Mouse (Mus musculus): ENCODE data around the gene Kctd21. TPM values are rescaled to one million over a fixed set of nuclear protein-coding genes. Genes with fewer than 3 reads are reported as not detected.

Gene Kctd21
- 6.2 TPM for polyA plus RNA-seq (2014; fragmentation: Illumina TruSeq; extraction: RNeasy Lipid Tissue Mini Kit (QIAGEN cat#74804); ENCODE audit: insufficient read depth, low read depth, low replicate concordance)

DNA sequence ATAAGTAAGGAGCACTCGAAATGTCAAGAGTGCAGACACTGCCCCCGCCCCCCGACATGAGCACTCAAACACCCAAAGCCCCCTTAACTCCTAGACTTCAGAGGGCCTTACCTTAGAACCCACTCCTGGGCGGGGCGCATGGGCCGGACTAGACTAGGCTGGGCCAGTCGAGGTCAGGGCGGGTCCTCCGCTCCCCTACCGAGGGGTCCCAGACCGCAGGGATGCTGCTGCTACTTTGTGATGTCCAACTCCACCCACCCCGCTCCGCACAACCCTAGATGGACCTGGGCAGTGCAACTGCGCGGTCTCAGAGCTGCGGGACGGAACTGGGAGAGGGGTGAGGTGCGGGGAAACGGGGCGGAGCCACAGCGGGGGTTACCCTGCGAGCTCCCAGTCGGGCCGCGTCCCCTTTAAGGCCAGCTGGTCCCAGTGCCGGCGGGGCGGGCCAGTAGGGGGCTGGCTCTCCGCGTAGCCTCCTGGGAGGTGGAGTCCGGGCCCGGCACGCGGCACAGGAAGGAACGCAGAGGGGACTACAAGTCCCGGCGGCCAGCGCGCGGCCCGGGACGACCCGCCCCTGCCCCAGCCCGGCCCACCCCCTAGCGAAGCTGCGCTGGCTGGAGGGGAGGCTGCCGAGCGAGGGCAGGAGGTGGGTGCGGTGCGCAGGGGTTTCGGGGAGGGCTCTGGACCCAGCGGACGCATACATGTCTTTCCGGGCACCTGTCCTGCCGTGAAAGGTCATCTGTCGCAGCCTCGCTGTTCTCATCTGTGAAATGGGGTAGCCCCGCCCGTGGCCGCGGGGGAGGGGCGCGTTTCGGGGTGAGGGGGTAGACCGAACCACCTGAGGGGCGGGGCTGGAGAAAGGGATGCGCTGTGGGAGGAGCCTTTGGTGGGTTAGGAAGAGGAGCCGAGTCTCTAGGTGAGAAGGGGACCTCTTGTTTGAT, at the start of gene Kctd21, which contains the start of gene Usp35:
Gene Kctd21, plus strand, starts transcription at position 602 of the 941 bp plus-strand sequence.
Gene Usp35, minus strand, starts transcription at position 295 of the 941 bp plus-strand sequence.

Other genes starting within 250 kb of the Kctd21 start
- 2.3 TPM for gene Usp35, start 307 bp upstream of the Kctd21 start, polyA plus RNA-seq (2014; fragmentation: Illumina TruSeq; extraction: RNeasy Lipid Tissue Mini Kit (QIAGEN cat#74804); ENCODE audit: insufficient read depth, low read depth, low replicate concordance)
- 6.0 TPM for gene Alg8, start 39.3 kb downstream of the Kctd21 start, polyA plus RNA-seq (2014; fragmentation: Illumina TruSeq; extraction: RNeasy Lipid Tissue Mini Kit (QIAGEN cat#74804); ENCODE audit: insufficient read depth, low read depth, low replicate concordance)
- 276 TPM for gene Ndufc2, start 67.7 kb downstream of the Kctd21 start, polyA plus RNA-seq (2014; fragmentation: Illumina TruSeq; extraction: RNeasy Lipid Tissue Mini Kit (QIAGEN cat#74804); ENCODE audit: insufficient read depth, low read depth, low replicate concordance)
- 53.9 TPM for gene Thrsp, start 85.4 kb downstream of the Kctd21 start, polyA plus RNA-seq (2014; fragmentation: Illumina TruSeq; extraction: RNeasy Lipid Tissue Mini Kit (QIAGEN cat#74804); ENCODE audit: insufficient read depth, low read depth, low replicate concordance)
- 6.4 TPM for gene Kctd14, start 119.0 kb downstream of the Kctd21 start, polyA plus RNA-seq (2014; fragmentation: Illumina TruSeq; extraction: RNeasy Lipid Tissue Mini Kit (QIAGEN cat#74804); ENCODE audit: insufficient read depth, low read depth, low replicate concordance)
- gene Ints4, start 148.6 kb downstream of the Kctd21 start, polyA plus RNA-seq (2014; fragmentation: Illumina TruSeq; extraction: RNeasy Lipid Tissue Mini Kit (QIAGEN cat#74804); ENCODE audit: insufficient read depth, low read depth, low replicate concordance), result 26.3 TPM
- gene Aamdc, start 247.2 kb downstream of the Kctd21 start, polyA plus RNA-seq (2014; fragmentation: Illumina TruSeq; extraction: RNeasy Lipid Tissue Mini Kit (QIAGEN cat#74804); ENCODE audit: insufficient read depth, low read depth, low replicate concordance), result 53.2 TPM
- gene Rsf1, start 247.6 kb downstream of the Kctd21 start, polyA plus RNA-seq (2014; fragmentation: Illumina TruSeq; extraction: RNeasy Lipid Tissue Mini Kit (QIAGEN cat#74804); ENCODE audit: insufficient read depth, low read depth, low replicate concordance), result 7.0 TPM

All from lung, adult 10 weeks (tissue).